Mouse (Mus musculus) adrenal gland, adult 2 months (tissue): ENCODE measurements around the gene Gm26741. TPM values are rescaled to one million over a fixed set of nuclear protein-coding genes. Genes with fewer than 3 reads are reported as not detected.
"Not testable (repeated sequence)": the region's sequence is repeated elsewhere in the genome, so short reads cannot be mapped to it uniquely, and the experiment has no call there.

Experiments used
- DNase-seq: peaks from one replicate; pipeline ENCODE4 v3.0.0; 2021
- long read RNA-seq: library from polyadenylated mRNA; stranded (forward); transcript quantifications from one replicate; pipeline ENCODE4 v2.0.0, GENCODE M21; 2021
- polyA plus RNA-seq: library from polyadenylated mRNA; depleted of rRNA; stranded (reverse); fragments of >200 nt; gene quantifications from 2 replicates; pipeline ENCODE4 v1.2.3, GENCODE M21; 2012; rRNA removed
- total RNA-seq, 2 experiments: library from RNA; stranded (reverse); gene quantifications; 2 replicates each; pipeline ENCODE4 v1.2.3; 2021

Gene Gm26741
- total RNA-seq (not detected), polyA plus RNA-seq (not detected in 2 replicates)
- long read RNA-seq: 0 reads

- DNase-seq: no peak
These were observed at the start of gene Gm26741 for GRCm38 (mm10) chr10:52358467-52358866. Gene Gm26741, plus strand, starts transcription at chr10:52358767.

- DNase-seq: peak; percentile 63
These were observed 49.4 kb upstream of the Gm26741 start for GRCm38 (mm10) chr10:52309196-52309595.

GRCm38 (mm10) chr10:52319506-52320286 lies 38.9 kb upstream of the Gm26741 start:
- no peak for DNase-seq

GRCm38 (mm10) chr10:52321918-52322317 lies 36.6 kb upstream of the Gm26741 start:
- no peak for DNase-seq

GRCm38 (mm10) chr10:52331007-52331406 lies 27.6 kb upstream of the Gm26741 start:
- DNase-seq: peak; percentile 22

- DNase-seq: not testable (repeated sequence)
These were observed 15.2 kb upstream of the Gm26741 start for GRCm38 (mm10) chr10:52343324-52343723.

GRCm38 (mm10) chr10:52353184-52353583 lies 5.4 kb upstream of the Gm26741 start:
- DNase-seq: no peak

GRCm38 (mm10) chr10:52360241-52360735 lies 1.7 kb downstream of the Gm26741 start:
- DNase-seq: no peak

GRCm38 (mm10) chr10:52360862-52361609 lies 2.5 kb downstream of the Gm26741 start:
- DNase-seq: peak; percentile 28

GRCm38 (mm10) chr10:52368376-52368775 lies 9.8 kb downstream of the Gm26741 start:
- no peak for DNase-seq

- no peak for DNase-seq
These were observed 15.3 kb downstream of the Gm26741 start for GRCm38 (mm10) chr10:52373834-52374233.

GRCm38 (mm10) chr10:52374651-52375050 lies 16.1 kb downstream of the Gm26741 start:
- no peak for DNase-seq

GRCm38 (mm10) chr10:52376422-52376821 lies 17.9 kb downstream of the Gm26741 start:
- DNase-seq: no peak

GRCm38 (mm10) chr10:52377813-52378212 lies 19.2 kb downstream of the Gm26741 start:
- no peak for DNase-seq

GRCm38 (mm10) chr10:52381321-52381801 lies 22.8 kb downstream of the Gm26741 start:
- no peak for DNase-seq

GRCm38 (mm10) chr10:52381845-52382591 lies 23.5 kb downstream of the Gm26741 start, which contains the start of gene Gopc:
Gene Gopc, minus strand, starts transcription at chr10:52382124.
- DNase-seq: peak; percentile 98

GRCm38 (mm10) chr10:52383022-52383421 lies 24.5 kb downstream of the Gm26741 start:
- no peak for DNase-seq

- DNase-seq: no peak
These were observed 25.0 kb downstream of the Gm26741 start for GRCm38 (mm10) chr10:52383522-52383921.

- peak; percentile 46 for DNase-seq
These were observed 26.4 kb downstream of the Gm26741 start for GRCm38 (mm10) chr10:52384823-52385610.

GRCm38 (mm10) chr10:52387192-52387591 lies 28.6 kb downstream of the Gm26741 start:
- no peak for DNase-seq

- no peak for DNase-seq
These were observed 30.4 kb downstream of the Gm26741 start, which contains the start of gene Nepn for GRCm38 (mm10) chr10:52388922-52389430. Gene Nepn, plus strand, starts transcription at chr10:52388972.
